Mouse (Mus musculus) hindbrain, embryonic 12.5 days (tissue): Measurements from ENCODE around the gene Tas2r124. TPM values are rescaled to one million over a fixed set of nuclear protein-coding genes. Genes with fewer than 3 reads are reported as not detected.

Source experiments
- ATAC-seq: fragments of 200-750 bp; cut with Nextera tagmentation; 2 replicates; pipeline ENCODE4 v1.8.0; 2017; ENCODE audit warnings: moderate TSS enrichment; ENCODE audit not compliant: low FRiP score
- H3K27ac ChIP-seq: fragments of 300-500 bp; sonication (generic); 2 replicates; pipeline ENCODE4 v1.5.1; 2016; ENCODE audit warnings: mild to moderate bottlenecking
- H3K27me3 ChIP-seq: fragments of 300-500 bp; sonication (generic); 2 replicates; pipeline ENCODE4 v1.6.1; 2016; ENCODE audit warnings: mild to moderate bottlenecking
- H3K36me3 ChIP-seq: fragments of 300-500 bp; sonication (generic); 2 replicates; pipeline ENCODE4 v1.6.1; 2016; ENCODE audit warnings: mild to moderate bottlenecking
- H3K4me1 ChIP-seq: fragments of 300-500 bp; sonication (generic); 2 replicates; pipeline ENCODE4 v1.6.1; 2016
- H3K4me2 ChIP-seq: fragments of 300-500 bp; sonication (generic); replicated peaks from 2 replicates; pipeline ENCODE4 v1.6.1; 2016; ENCODE audit warnings: mild to moderate bottlenecking
- H3K4me3 ChIP-seq: fragments of 300-500 bp; sonication (generic); 2 replicates; pipeline ENCODE4 v1.5.1; 2016; ENCODE audit warnings: mild to moderate bottlenecking
- H3K9ac ChIP-seq: fragments of 300-500 bp; sonication (generic); 2 replicates; pipeline ENCODE4 v1.6.1; 2016; ENCODE audit warnings: mild to moderate bottlenecking, moderate library complexity
- H3K9me3 ChIP-seq: fragments of 300-500 bp; sonication (generic); replicated peaks from 2 replicates; pipeline ENCODE4 v1.6.1; 2016; ENCODE audit warnings: mild to moderate bottlenecking
- WGBS: fragments of 180-500 bp; shearing (Covaris S2); methylation state at CpG from one replicate; pipeline ENCODE4 v1.1.7; 2016; 5-methylcytosine and 5-hydroxymethylcytosine counted together
- polyA plus RNA-seq: library from polyadenylated mRNA; unstranded; fragments of >200 nt; fragmentation: Nextera tagmentation; extraction: Ambion mirVana; gene quantifications from 2 replicates; pipeline ENCODE4 v1.2.1, GENCODE M21; 2016

Gene Tas2r124
- polyA plus RNA-seq, result not detected in 2 replicates

GRCm38 (mm10) chr6:132754430-132754829, at the start of gene Tas2r124:
Gene Tas2r124 (plus strand): TSS chr6:132754730.
- Histone ChIP-seq H3K9me3 (no peaks in the 10 kb centered on the region), H3K36me3 (no peaks in the 10 kb centered on the region), H3K27me3 (no peaks in the 10 kb centered on the region), H3K4me3 (no peak within 1 kb of the TSS), H3K27ac (no peak within 1 kb of the TSS), H3K9ac (no peak within 1 kb of the TSS), H3K4me2 (no peak within 1 kb of the TSS), H3K4me1 (no peaks in the 10 kb centered on the region)
- ATAC-seq, result no peak
- WGBS, result 82% methylated on average over 1 of the region's 1 CpGs

- Histone ChIP-seq H3K36me3 (no peaks in the 10 kb centered on the region), H3K27me3 (no peaks in the 10 kb centered on the region), H3K9ac (no peak within 1 kb of the TSS), H3K4me1 (no peaks in the 10 kb centered on the region), H3K4me3 (no peak within 1 kb of the TSS), H3K9me3 (no peaks in the 10 kb centered on the region), H3K27ac (no peak within 1 kb of the TSS), H3K4me2 (no peak within 1 kb of the TSS)
- 86% methylated on average over 3 of the region's 3 CpGs for WGBS
- ATAC-seq, result no peak
Observed at GRCm38 (mm10) chr6:132711828-132712227, 42.7 kb upstream of the Tas2r124 start, which contains the start of gene Tas2r122. Gene Tas2r122 (minus strand): TSS chr6:132711928.

DNA sequence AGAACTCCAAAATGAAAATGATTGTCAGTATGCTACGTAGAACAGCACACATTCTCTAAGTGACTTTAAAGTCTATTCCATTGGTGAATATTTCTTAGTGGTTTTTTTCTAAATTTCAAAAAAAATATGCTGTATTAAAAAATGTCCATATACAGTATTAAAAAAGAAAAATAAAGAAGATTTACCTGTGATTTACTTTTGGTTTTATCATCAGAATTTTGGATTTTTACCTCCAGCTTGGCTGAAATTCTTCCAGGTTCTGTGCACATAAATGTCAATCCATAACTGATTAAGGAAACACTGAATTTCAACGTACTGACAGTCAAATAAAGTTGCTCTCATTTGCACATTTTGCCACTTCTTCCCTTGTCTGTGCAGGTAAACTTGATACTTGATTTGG, 16.6 kb upstream of the Tas2r124 start, which contains the start of gene Tas2r115:
Gene Tas2r115, minus strand, starts transcription at position 101 of the 400 bp plus-strand sequence.
- Histone ChIP-seq H3K4me1 (no peaks in the 10 kb centered on the region), H3K4me2 (no peak within 1 kb of the TSS), H3K27me3 (no peaks in the 10 kb centered on the region), H3K36me3 (no peaks in the 10 kb centered on the region), H3K4me3 (no peak within 1 kb of the TSS), H3K9ac (no peak within 1 kb of the TSS), H3K27ac (no peak within 1 kb of the TSS), H3K9me3 (no peaks in the 10 kb centered on the region)
- ATAC-seq, result no peak
- 79% methylated on average over 2 of the region's 2 CpGs for WGBS

DNA sequence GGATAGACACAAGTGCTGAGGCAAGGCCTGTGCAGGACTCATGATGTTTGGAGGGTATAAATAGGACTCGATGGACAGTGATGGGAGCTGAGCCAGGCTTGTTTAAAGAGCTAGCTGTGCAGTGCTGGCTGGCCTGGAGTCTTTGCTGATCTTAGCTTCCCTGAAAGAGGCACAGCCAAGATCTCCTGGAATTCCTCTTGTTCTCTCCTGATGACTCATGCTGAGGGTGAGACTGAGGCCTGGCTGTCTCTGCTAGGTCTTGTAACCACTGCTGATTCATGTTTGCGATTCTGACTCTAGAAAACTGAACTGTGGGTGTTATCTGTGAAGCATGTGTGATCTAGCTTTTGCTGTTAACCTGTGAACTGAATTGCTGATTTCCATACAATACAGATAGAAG, 4.3 kb upstream of the Tas2r124 start:
- 88% methylated on average over 2 of the region's 2 CpGs for WGBS

DNA sequence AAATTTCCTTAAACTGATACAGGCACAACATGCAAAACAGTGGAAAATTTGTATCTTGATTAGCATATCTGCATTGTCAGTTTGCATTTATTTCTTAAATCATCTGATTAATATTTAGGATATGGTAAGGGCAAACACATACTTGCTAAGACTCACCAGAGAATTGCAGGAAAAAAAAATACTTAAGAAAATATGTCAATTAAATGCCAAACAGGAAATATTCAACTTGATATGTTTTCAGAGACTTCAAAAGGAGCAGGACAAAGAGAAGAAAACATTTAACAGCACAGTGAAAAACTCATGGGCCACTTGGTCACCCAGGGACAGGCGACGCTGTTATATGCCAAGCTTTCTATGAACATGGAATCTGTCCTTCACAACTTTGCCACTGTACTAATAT, 7.3 kb downstream of the Tas2r124 start, which contains the start of gene Tas2r102:
Gene Tas2r102, plus strand, starts transcription at position 301 of the 400 bp plus-strand sequence.
- H3K4me1 ChIP-seq, result no peaks in the 10 kb centered on the region
- H3K27ac ChIP-seq, result no peak within 1 kb of the TSS
- H3K9ac ChIP-seq, result no peak within 1 kb of the TSS
- H3K27me3 ChIP-seq, result no peaks in the 10 kb centered on the region
- no peaks in the 10 kb centered on the region for H3K36me3 ChIP-seq
- 90% methylated on average over 2 of the region's 2 CpGs for WGBS
- no peak within 1 kb of the TSS for H3K4me2 ChIP-seq
- no peak for ATAC-seq
- no peaks in the 10 kb centered on the region for H3K9me3 ChIP-seq
- H3K4me3 ChIP-seq, result no peak within 1 kb of the TSS

More for the DNA sequence above, 4.3 kb upstream of the Tas2r124 start:
- H3K4me2 ChIP-seq, result no peak overlapping the region
- no peak overlapping the region for H3K9ac ChIP-seq
- H3K27me3 ChIP-seq, result no peaks in the 10 kb centered on the region
- H3K4me1 ChIP-seq, result no peaks in the 10 kb centered on the region
- no peaks in the 10 kb centered on the region for H3K36me3 ChIP-seq
- no peak for ATAC-seq
- H3K9me3 ChIP-seq, result no peaks in the 10 kb centered on the region
- no peak overlapping the region for H3K4me3 ChIP-seq
- no peak overlapping the region for H3K27ac ChIP-seq

- H3K4me3 ChIP-seq, result no peak within 1 kb of the TSS
- no peak within 1 kb of the TSS for H3K27ac ChIP-seq
- H3K9ac ChIP-seq, result no peak within 1 kb of the TSS
- H3K27me3 ChIP-seq, result no peaks in the 10 kb centered on the region
- no peaks in the 10 kb centered on the region for H3K4me1 ChIP-seq
- H3K9me3 ChIP-seq, result no peaks in the 10 kb centered on the region
- H3K4me2 ChIP-seq, result no peak within 1 kb of the TSS
- no peak for ATAC-seq
- H3K36me3 ChIP-seq, result no peaks in the 10 kb centered on the region
Observed at GRCm38 (mm10) chr6:132778062-132778461, 23.5 kb downstream of the Tas2r124 start, which contains the start of gene Tas2r136. Gene Tas2r136 (minus strand): TSS chr6:132778162.

GRCm38 (mm10) chr6:132795393-132795792, 40.9 kb downstream of the Tas2r124 start:
- Histone ChIP-seq H3K4me3 (no peak overlapping the region), H3K27ac (no peak overlapping the region)
- WGBS, result 24% methylated on average over 1 of the region's 1 CpGs

DNA sequence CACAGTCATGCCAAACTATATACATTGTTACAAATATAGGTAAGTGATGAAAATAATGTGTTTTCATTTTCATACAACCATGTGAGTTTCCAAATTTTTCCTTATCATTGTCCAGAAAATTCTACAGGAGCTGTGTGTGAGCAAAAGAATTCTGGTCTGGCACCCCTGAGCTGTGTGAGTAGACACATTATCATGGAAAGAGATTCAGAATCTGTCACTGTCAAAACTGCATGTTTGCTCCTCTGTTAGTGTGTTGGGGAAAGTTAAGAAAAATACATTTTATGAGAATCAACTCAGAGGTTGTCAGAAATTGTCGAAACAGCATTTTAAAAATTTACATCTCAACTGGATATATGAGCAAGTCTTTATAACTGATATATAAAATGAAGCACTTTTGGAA, 48.0 kb downstream of the Tas2r124 start, which contains the start of gene Tas2r117:
Gene Tas2r117, plus strand, starts transcription at position 301 of the 400 bp plus-strand sequence.
- no peaks in the 10 kb centered on the region for H3K9me3 ChIP-seq
- no peak for ATAC-seq
- H3K4me1 ChIP-seq, result no peaks in the 10 kb centered on the region
- H3K27ac ChIP-seq, result no peak within 1 kb of the TSS
- H3K9ac ChIP-seq, result no peak within 1 kb of the TSS
- H3K4me3 ChIP-seq, result no peak within 1 kb of the TSS
- H3K36me3 ChIP-seq, result no peaks in the 10 kb centered on the region
- WGBS, result 93% methylated on average over 1 of the region's 1 CpGs
- no peaks in the 10 kb centered on the region for H3K27me3 ChIP-seq
- no peak within 1 kb of the TSS for H3K4me2 ChIP-seq

More at GRCm38 (mm10) chr6:132795393-132795792, 40.9 kb downstream of the Tas2r124 start:
- Histone ChIP-seq H3K4me2 (no peak overlapping the region), H3K4me1 (no peaks in the 10 kb centered on the region), H3K9me3 (peaks cover 13% of the 10 kb centered on the region), H3K9ac (no peak overlapping the region), H3K27me3 (no peaks in the 10 kb centered on the region), H3K36me3 (no peaks in the 10 kb centered on the region)
- ATAC-seq, result no peak

Other genes starting within 250 kb of the Tas2r124 start
- not detected in 2 replicates for gene Prh1, start 184.9 kb upstream of the Tas2r124 start, polyA plus RNA-seq
- not detected in 2 replicates for gene Prp2, start 158.8 kb upstream of the Tas2r124 start, polyA plus RNA-seq
- not detected in 2 replicates for gene A630073D07Rik, start 103.2 kb upstream of the Tas2r124 start, polyA plus RNA-seq
- not detected in 2 replicates for gene Tas2r120, start 97.8 kb upstream of the Tas2r124 start, polyA plus RNA-seq
- not detected in 2 replicates for gene Tas2r121, start 53.7 kb upstream of the Tas2r124 start, polyA plus RNA-seq
- gene Tas2r122, start 42.8 kb upstream of the Tas2r124 start, polyA plus RNA-seq, result not detected in 2 replicates
- gene Tas2r115, start 16.7 kb upstream of the Tas2r124 start, polyA plus RNA-seq, result not detected in 2 replicates
- not detected in 2 replicates for gene Tas2r102, start 7.4 kb downstream of the Tas2r124 start, polyA plus RNA-seq
- gene Tas2r136, start 23.4 kb downstream of the Tas2r124 start, polyA plus RNA-seq, result not detected in 2 replicates
- gene Tas2r117, start 48.1 kb downstream of the Tas2r124 start, polyA plus RNA-seq, result not detected in 2 replicates
- gene Tas2r123, start 92.4 kb downstream of the Tas2r124 start, polyA plus RNA-seq, result not detected in 2 replicates
- gene Tas2r116, start 100.7 kb downstream of the Tas2r124 start, polyA plus RNA-seq, result not detected in 2 replicates
- not detected in 2 replicates for gene Tas2r110, start 113.3 kb downstream of the Tas2r124 start, polyA plus RNA-seq
- gene Tas2r113, start 138.3 kb downstream of the Tas2r124 start, polyA plus RNA-seq, result not detected in 2 replicates
- gene Tas2r125, start 154.9 kb downstream of the Tas2r124 start, polyA plus RNA-seq, result not detected in 2 replicates
- not detected in 2 replicates for gene Tas2r129, start 196.4 kb downstream of the Tas2r124 start, polyA plus RNA-seq
- not detected in 2 replicates for gene Tas2r131, start 203.2 kb downstream of the Tas2r124 start, polyA plus RNA-seq
- not detected in 2 replicates for gene Tas2r109, start 226.2 kb downstream of the Tas2r124 start, polyA plus RNA-seq